Mouse (Mus musculus) heart, adult 11 months (tissue): ENCODE measurements around the gene Fam173b.
"Not testable (repeated sequence)": the region's sequence is repeated elsewhere in the genome, so short reads cannot be mapped to it uniquely, and the experiment has no call there.

Experiments used
- DNase-seq: peaks from one replicate; pipeline ENCODE4 v3.0.0; 2022

Gene Fam173b

DNA sequence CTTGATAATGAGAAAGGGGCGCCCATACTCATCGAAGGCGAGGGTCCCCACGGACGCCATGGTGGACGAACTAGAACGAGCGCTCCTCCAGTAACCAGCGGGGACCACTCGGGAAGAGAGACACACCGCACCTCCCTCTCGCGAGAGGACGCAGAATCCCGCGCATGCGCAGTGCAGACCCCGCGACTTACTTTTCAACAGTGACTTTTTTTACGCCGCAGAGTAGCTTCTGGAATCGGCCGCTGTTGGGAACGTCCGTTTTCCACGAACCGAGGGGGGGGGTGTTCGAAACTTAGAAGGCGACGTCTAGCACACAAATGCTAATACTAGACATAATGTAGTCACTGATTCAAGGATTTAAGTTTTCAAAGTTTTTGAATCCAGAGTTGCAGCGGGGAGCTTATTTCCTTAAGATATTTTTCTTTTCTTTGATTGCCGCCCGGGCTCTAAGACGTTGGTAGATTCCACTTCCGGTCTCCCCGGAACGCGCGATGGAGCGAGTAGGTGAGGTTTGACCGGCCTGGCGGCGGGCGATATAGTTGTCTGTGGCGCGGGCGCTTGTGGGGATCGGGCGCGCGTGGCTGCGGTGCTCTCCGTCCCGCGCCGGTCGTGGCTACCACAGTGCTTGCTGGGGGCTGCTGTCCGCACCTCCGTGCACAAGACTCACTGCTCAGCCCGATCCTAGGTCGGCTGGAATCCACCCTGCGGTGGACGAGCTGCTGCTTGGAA is at the start of gene Fam173b, which contains the start of gene Cct5:
Gene Fam173b, plus strand, starts transcription at position 207 of the 729 bp plus-strand sequence.
Gene Cct5, minus strand, starts transcription at position 159 of the 729 bp plus-strand sequence.
- DNase-seq = peak; percentile 100

- no peak for DNase-seq
Observed at GRCm38 (mm10) chr15:31554855-31555254, 46.8 kb upstream of the Fam173b start.

DNA sequence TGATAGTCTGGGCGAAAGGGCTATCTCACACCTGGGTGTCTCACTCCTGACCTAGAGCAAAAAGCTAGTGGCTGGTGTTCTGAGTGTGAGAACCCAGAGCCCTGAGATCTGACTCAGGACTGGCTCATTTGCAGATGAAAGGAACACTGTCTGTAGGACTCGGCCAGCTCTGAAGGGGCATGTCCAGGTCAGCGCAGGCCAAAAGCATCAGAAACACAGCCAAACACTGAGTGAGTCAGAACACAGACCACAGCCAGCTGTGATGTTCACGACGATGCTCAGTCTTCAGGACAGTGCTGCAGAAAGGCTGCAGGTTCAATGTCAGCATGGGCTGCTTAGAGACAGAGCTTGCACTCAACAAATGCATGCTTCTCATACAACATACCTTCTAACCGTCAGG is 40.3 kb upstream of the Fam173b start:
- no peak for DNase-seq

DNA sequence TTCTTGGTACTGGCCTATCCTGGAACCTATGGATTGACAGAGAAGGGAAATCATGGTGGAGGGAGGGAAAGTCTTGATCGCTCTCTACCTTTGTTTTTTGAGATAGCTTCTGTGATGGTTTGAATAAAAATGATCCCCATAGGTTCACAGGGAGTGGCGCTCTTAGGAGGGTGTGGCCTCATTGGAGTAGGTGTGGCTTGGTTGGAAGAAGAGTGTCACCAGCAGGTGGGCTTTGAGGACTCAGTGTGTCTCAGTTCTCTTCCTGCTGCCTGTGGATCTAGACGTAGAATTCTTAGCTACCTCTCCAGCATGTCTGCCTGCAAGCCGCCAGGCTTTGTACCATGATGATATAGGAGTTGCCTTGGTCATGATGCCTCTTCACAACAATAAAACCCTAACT is 39.7 kb upstream of the Fam173b start:
- DNase-seq = no peak

DNA sequence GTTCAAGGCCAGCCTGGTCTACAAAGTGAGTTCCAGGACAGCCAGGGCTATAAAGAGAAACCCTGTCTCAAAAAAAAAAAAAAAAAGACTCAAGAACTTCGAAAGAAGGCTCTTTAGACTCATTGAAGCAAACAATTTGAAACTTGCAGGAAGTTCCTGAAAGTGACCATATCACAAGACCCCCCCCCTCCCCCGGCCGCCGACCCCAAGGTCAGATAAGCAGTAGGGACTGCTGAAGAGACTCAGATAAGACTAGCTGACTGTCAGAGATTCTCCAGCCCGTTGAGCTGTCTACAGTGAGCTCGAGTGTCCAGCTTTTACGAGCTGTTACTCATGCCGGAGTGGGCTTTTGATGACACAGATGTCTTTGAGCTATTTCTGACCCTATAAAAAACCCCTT is 38.8 kb upstream of the Fam173b start:
- DNase-seq = no peak

DNA sequence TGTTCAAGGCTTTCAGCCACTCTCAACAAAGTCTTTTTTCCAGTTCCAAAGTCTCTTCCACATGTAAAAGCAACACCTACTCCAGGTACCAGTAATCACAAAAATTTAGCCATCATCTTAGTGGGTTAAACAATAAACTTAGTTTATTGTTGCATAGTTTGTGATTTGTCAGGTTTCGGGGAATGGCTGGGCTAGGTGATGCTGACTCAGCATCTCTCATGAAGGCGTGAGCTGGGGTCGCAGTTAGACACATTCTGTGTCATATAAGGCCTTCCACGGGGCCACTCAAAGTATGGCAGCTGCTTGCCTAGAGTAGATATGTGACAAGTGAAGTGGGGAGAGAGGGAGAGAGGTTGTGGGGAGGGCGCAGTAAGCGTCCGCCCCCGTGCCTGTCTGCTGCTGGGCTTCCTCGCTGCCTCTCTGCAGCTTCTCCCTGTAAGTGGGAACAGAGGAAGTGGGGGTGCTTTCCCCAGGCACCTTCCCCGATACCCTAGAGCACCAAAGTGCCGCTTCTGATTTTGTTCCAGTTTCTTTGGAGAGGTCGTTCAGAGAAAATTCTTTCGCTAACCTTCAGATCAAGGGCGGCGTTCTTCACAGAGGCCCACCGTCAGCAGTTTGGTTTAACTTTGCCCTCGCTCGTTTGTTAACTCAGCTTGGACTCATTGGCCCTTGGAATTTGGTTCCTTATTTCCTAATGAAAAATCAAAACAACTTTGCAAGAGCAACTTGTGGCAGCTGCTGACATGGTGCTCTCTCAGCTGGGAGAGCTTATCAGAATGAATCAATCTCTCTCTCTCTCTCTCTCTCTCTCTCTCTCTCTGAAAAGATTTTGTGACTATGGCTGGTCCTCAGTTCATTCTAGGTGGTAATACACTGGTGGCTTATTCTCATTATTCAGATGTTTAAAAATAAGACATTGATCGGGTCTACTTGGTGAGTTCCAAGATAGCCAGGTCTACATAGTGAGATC is 37.8 kb upstream of the Fam173b start:
- DNase-seq = no peak

DNA sequence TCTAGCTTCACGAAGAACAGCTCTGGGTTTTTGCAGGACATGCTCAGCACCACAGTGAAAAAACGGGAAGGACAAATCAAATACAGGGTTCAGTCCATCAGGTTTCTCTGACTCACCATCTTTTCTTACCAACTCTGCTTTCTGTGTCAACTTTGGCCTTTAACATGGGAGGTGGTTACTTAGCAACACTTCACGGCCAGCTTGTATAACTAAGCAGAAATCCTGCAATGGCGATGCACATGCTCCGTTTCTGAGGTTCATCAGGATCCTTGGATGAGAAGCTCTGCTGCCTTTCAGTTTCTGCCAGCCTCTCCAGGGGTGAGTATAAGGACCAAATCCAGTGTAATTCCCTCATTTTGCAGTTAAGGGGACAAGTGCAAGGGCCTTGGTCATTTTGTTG is 36.5 kb upstream of the Fam173b start, which contains the start of gene Cmbl:
Gene Cmbl, plus strand, starts transcription at position 206 of the 400 bp plus-strand sequence.
- DNase-seq = no peak

- DNase-seq = no peak
Observed at GRCm38 (mm10) chr15:31565786-31566185, 35.9 kb upstream of the Fam173b start.

- DNase-seq = no peak
Observed at GRCm38 (mm10) chr15:31567431-31567830, 34.2 kb upstream of the Fam173b start.

GRCm38 (mm10) chr15:31568581-31568996 is 33.1 kb upstream of the Fam173b start:
- DNase-seq = peak; percentile 96

DNA sequence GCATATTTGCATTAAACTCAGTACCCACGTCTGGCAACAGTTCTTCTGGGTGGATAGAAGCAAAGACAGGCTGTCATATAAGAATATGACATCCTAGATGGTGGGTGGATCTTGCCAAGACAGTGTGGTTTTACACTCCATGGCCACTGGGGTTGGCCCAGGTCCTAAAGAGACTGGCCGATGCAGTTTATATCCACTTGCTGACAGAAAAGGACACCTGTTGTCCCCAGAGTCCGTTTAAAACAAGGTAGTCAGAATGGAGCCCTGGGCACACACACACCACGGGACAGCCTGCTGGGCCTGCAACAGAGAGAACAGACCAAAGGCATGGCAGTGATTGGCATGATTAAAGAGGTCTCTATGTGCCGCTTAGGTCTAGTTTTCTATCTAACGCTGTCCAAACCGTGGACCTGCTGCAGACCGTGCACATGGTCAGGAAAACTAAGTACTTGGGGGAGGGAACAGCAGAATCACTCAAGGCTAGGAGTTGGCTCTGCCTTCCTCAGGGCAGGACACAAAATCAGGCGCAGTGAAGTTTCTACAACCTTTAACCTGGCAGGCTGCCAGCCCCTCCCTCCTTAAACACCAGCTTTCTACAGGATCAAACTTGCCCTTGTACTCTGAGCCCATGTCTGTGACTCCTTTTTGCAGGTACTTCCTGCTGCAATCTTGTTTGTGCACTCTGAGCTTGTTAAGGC is 32.2 kb upstream of the Fam173b start:
- DNase-seq = peak; percentile 89

DNA sequence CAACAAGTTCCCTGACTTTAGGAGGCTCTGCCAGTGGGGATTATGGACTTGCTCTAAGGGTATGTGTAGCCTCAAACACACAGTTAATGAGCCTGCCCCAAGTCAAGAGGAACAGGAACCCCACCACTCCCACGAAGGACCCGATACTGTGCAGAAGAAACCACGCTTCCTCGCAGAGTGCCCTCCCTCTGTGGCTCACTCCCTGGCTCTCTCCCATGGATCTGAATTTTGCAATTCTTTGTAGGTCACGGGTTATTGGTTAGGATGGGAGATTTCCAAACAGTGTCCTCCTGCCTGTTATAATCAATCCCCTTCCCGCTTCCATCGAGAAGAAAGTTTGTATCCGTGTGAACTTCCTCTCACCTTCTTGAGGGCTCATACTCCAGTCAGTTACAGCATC is 30.7 kb upstream of the Fam173b start:
- DNase-seq = no peak

- peak; percentile 95 for DNase-seq
Observed at GRCm38 (mm10) chr15:31571906-31572722, 29.5 kb upstream of the Fam173b start.

GRCm38 (mm10) chr15:31573287-31573686 is 28.4 kb upstream of the Fam173b start:
- no peak for DNase-seq

DNA sequence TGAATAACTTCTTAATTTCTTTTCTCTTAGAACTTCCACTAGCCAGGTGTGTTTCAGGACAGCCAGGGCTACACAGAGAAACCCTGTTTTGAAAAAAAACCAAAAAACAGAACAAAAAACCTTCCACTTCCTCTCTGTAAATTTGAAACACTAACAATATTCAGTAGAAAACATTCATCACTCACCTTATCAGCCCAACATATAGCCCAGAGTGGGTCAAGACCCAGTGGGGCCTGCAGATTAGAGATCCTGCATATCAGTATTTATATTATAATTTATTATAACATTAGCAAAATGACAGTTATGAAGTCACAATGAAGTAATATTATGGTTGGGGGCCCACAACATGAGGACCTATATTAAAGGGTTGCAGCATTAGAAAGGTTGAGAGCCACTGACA is 28.0 kb upstream of the Fam173b start:
- DNase-seq = no peak

DNA sequence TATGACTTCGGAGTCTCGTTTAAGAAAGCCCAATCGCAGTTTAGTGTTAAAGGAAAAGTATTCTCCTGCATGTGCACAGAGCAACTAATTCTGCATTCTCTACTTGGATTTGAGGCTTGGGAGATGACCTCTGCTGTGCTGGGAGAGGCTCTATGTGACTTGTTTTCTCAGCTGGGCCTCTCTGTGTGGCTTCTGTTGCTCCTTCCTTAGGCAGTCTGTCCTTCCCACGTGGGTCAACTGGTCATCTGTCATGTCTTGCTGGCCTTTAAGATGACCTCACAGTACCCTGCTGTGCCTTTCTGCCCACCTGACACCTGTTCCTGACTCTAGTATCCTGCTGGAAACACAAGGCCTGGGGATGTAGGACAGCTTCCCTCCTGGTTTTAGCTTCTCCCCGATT is 25.6 kb upstream of the Fam173b start:
- no peak for DNase-seq

- not testable (repeated sequence) for DNase-seq
Observed at GRCm38 (mm10) chr15:31581086-31581485, 20.6 kb upstream of the Fam173b start.

- no peak for DNase-seq
Observed at GRCm38 (mm10) chr15:31583304-31584085, 18.2 kb upstream of the Fam173b start.

DNA sequence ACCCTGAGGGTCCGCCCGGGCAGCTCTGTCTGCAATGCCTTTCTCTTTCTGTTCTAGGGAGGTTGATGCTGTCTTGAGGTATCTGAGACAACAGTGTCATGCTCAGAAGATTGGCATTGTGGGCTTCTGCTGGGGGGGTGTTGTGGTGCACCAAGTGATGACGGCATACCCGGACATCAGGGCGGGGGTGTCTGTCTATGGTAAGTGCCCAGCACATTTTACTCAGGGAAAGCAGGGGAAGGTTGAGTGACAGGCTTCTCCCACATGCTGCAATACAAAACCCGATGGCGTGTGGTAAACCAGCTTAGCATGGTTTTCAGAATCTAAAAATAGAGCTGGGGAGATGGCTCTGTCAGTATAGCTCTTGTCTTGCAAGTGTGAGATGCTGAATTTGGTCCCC is 16.4 kb upstream of the Fam173b start:
- DNase-seq = peak; percentile 82

- DNase-seq = no peak
Observed at GRCm38 (mm10) chr15:31586088-31586487, 15.6 kb upstream of the Fam173b start.

- DNase-seq = peak; percentile 97
Observed at GRCm38 (mm10) chr15:31586519-31586918, 15.1 kb upstream of the Fam173b start.
